8 mouse cellular contexts compared by ENCODE assay signal in genomic region chr6:114920523-114921445, GRCm38 (mm10). TPM values are rescaled to one million over a fixed set of nuclear protein-coding genes. Genes with fewer than 3 reads are reported as not detected.
DNase-seq lines count a peak whose midpoint lies in the region; ATAC-seq and TF ChIP-seq lines count a peak whose summit lies in the region.

No protein-coding gene starts in this region.

- H3K79me2 ChIP-seq in heart, adult 2 months (replicated peaks; ENCODE audit: control insufficient read depth, insufficient read depth, low read length), result peaks cover 1% of the 10 kb centered on the region; the same call in 1 of the 2 replicates

- peak; percentile 66 to 71 for DNase-seq in CD8-positive naive resting alpha-beta T cell, adult 2 months (ENCODE audit: low read depth in 2 of 2, low spot score in 2 of 2)
- DNase-seq in heart, adult 2 months, result peak; percentile 74 to 79
- DNase-seq in kidney, adult 18-20 months, result peak; percentile 74
- DNase-seq in retina, embryonic 14.5 days (ENCODE audit: low spot score), result peak; percentile 67
- DNase-seq in frontal cortex, postnatal 14 days (ENCODE audit: low spot score in 2 of 2), result no peak
- DNase-seq in frontal cortex, postnatal 25 days (ENCODE audit: low spot score in 2 of 2), result no peak

- peak overlapping the region; percentile 86 for H3K9ac ChIP-seq in heart, adult 2 months (ENCODE audit: low read depth, low read length)
- H3K9ac ChIP-seq in lung, embryonic 16.5 days (ENCODE audit: low read length), result peak overlapping the region; percentile 90

- peak overlapping the region; percentile 52 for H3K4me2 ChIP-seq in lung, embryonic 16.5 days (ENCODE audit: low read depth, low read length)

- peak; percentile 27; the same call in 1 of the 2 replicates for ATAC-seq in lung, embryonic 16.5 days (ENCODE audit: low read depth)

- TF ChIP-seq EP300 in heart, adult 2 months (IDR thresholded peaks at IDR 0.05; ENCODE audit: insufficient read depth, low read depth, low read length), result no peak

- TF ChIP-seq CTCF in heart, adult 2 months (IDR thresholded peaks at IDR 0.05), result no peak; the same call in 1 of the 2 replicates

- H3K27me3 ChIP-seq in heart, adult 2 months (ENCODE audit: control insufficient read depth, insufficient read depth, low read length), result no peaks in the 10 kb centered on the region
- no peaks in the 10 kb centered on the region for H3K27me3 ChIP-seq in lung, embryonic 16.5 days (ENCODE audit: control insufficient read depth, insufficient read depth, low read depth, low read length)

- intact Hi-C loops in heart, adult 2 months (cut with DNase I), result loop anchor here (1.0 to 10.0 kb wide), 4 partner anchors 30 to 276 kb away; partner anchors contain the start of genes Atg7 and Tamm41

- H3K9me3 ChIP-seq in lung, embryonic 16.5 days (ENCODE audit: control insufficient read depth, low read length), result no peaks in the 10 kb centered on the region

- H3K4me1 ChIP-seq in brown adipose tissue, adult 24 weeks (ENCODE audit: control insufficient read depth, insufficient read depth, insufficient read length, low read length), result peaks cover 25% of the 10 kb centered on the region
- peaks cover 19% of the 10 kb centered on the region for H3K4me1 ChIP-seq in heart, adult 2 months (ENCODE audit: control insufficient read depth, insufficient read depth, low read length)
- H3K4me1 ChIP-seq in lung, embryonic 16.5 days (replicated peaks; ENCODE audit: control insufficient read depth, insufficient read depth, low read length), result peaks cover 38% of the 10 kb centered on the region

- H3K27ac ChIP-seq in brown adipose tissue, adult 24 weeks (replicated peaks; ENCODE audit: low read depth, low read length), result peak overlapping the region; percentile 100
- H3K27ac ChIP-seq in heart, adult 2 months, result peak overlapping the region; percentile 84
- H3K27ac ChIP-seq in lung, embryonic 16.5 days (ENCODE audit: low read length), result peak overlapping the region; percentile 91

- H3K4me3 ChIP-seq in brown adipose tissue, adult 24 weeks (ENCODE audit: insufficient read depth, low read depth, low read length), result peak overlapping the region; percentile 95
- H3K4me3 ChIP-seq in heart, adult 2 months, result peak overlapping the region; percentile 68
- H3K4me3 ChIP-seq in lung, embryonic 16.5 days (ENCODE audit: low read length), result peak overlapping the region; percentile 66

- H3K36me3 ChIP-seq in heart, adult 2 months (ENCODE audit: control insufficient read depth, insufficient read depth, low read length), result peaks cover 2% of the 10 kb centered on the region
- H3K36me3 ChIP-seq in lung, embryonic 16.5 days (ENCODE audit: control insufficient read depth, insufficient read depth, low read length), result no peaks in the 10 kb centered on the region

- TF ChIP-seq POLR2A in heart, adult 2 months (IDR thresholded peaks at IDR 0.05; ENCODE audit: insufficient read depth, low read depth, low read length), result 0 out of 2 replicates have a peak, but pooled peaks have one; percentile 21

- WGBS in heart, adult 2 months, result under 1% methylated on average over 17 of the region's 17 CpGs
- 1% methylated on average over 17 of the region's 17 CpGs for WGBS in lung, embryonic 16.5 days

RNA-seq across cellular contexts. Expression of gene Vgll4, which starts 49.0 kb away (rescaled TPM):
- polyA plus RNA-seq in brown adipose tissue, adult 24 weeks (2012; ENCODE audit: insufficient read depth, insufficient read length, missing spikeins), result 59.1 and 73.9 TPM in 2 replicates
- total RNA-seq in heart, adult 2 months (2021), result 10 to 100 TPM; 23.5 to 24.7 TPM
- polyA plus RNA-seq in heart, adult 2 months (2012; rRNA removed), result 22.3 and 24.2 TPM in 2 replicates
- 152 and 155 TPM in 2 replicates for polyA plus RNA-seq in lung, embryonic 16.5 days (2015; fragmentation: Nextera tagmentation; extraction: Ambion mirVana)

Comparison
In these comparisons a context has a peak if more than half of its experiments do, and no peak if none do; other contexts are left out.
1. DNase-seq: peak in CD8-positive naive resting alpha-beta T cell, adult 2 months (2 of 2), heart, adult 2 months (2 of 2), kidney, adult 18-20 months (single experiment) and retina, embryonic 14.5 days (single experiment); none in frontal cortex, postnatal 14 days (0 of 2) and frontal cortex, postnatal 25 days (0 of 2).
2. Peak in every context shown above with its lines, with median percentiles within 50 percentile points of each other: H3K27ac ChIP-seq and H3K4me3 ChIP-seq.